Mouse (Mus musculus) megakaryocyte, embryonic 14.5 days (primary cell): ENCODE measurements around the gene Tulp3. TPM values are rescaled to one million over a fixed set of nuclear protein-coding genes. Genes with fewer than 3 reads are reported as not detected.

Source experiments
- H3K27me3 ChIP-seq: replicated peaks from 2 replicates; pipeline ENCODE3; 2012; ENCODE audit warnings: inconsistent platforms
- H3K36me3 ChIP-seq: replicated peaks from 2 replicates; pipeline ENCODE3; 2012; ENCODE audit warnings: low read length, inconsistent platforms, mixed read lengths
- H3K4me1 ChIP-seq: 2 replicates; pipeline ENCODE4 v1.6.1; 2012; ENCODE audit warnings: inconsistent platforms
- H3K4me3 ChIP-seq: replicated peaks from 2 replicates; pipeline ENCODE3; 2012; ENCODE audit warnings: moderate library complexity, mild to moderate bottlenecking, inconsistent platforms
- H3K9me3 ChIP-seq: 2 replicates; pipeline ENCODE4 v1.6.1; 2012; ENCODE audit warnings: inconsistent platforms
- FLI1 ChIP-seq: IDR thresholded peaks from 2 replicates; pipeline ENCODE4 v1.6.1; 2012; ENCODE audit warnings: low read length, inconsistent platforms, mixed read lengths
- GATA1 ChIP-seq: IDR thresholded peaks from 3 replicates; pipeline ENCODE4 v1.6.1; 2012; ENCODE audit warnings: mixed read lengths, low read length, inconsistent platforms, borderline replicate concordance
- polyA plus RNA-seq: library from polyadenylated mRNA; stranded (reverse); fragments of >175 nt; gene quantifications from 2 replicates; pipeline ENCODE4 v1.2.3, GENCODE M21; 2012; ENCODE audit warnings: low replicate concordance; ENCODE audit not compliant: insufficient read depth

Tulp3 gene
- polyA plus RNA-seq, 1 experiment: 2.8 TPM

DNA sequence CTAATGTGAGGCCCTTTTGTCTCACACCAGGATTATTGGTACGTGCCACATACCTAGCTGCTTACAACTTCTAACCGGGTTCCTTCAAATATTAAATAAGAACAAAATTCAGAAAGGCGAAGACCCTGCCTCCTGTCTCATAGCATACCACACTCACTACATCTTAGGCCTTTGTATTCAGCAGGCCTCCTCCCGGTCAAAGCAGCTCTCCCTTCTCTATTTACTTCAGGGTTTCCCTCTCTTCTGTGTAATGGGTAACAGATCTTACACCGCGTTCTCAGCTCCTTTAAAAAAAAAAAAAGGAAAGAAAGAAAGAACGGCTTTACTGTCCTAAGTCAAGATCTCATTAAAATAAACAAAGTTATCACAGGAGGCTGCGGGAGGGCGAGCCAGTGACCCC is 6.2 kb upstream of the Tulp3 start:
- H3K4me1 ChIP-seq: peaks cover 41% of the 10 kb centered on the region
- peaks cover 46% of the 10 kb centered on the region for H3K36me3 ChIP-seq
- TF ChIP-seq GATA1: no peak
- TF ChIP-seq FLI1: no peak
- H3K9me3 ChIP-seq: no peaks in the 10 kb centered on the region
- peak overlapping the region; percentile 99 for H3K4me3 ChIP-seq
- no peaks in the 10 kb centered on the region for H3K27me3 ChIP-seq

DNA sequence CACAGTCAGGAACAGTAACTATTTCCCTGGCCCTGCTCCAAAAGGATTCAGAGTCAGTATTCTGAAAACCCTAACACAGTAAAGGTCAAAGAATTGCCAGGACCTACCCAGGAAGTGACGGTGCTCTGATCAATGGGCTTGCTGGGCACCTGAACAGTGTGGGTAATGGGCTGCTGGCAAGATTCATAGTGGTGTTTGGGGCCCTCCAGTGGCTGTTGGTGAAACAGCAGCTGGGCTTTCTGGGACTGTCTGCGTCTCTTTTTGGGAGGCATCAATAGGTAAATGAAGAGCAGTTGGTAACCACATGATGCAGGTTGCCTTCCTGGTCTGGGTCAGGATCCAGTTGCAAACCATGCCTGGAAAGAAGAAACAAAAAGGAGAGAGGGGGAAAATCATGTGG is 3.3 kb upstream of the Tulp3 start:
- Histone ChIP-seq H3K4me1 (peaks cover 48% of the 10 kb centered on the region), H3K27me3 (no peaks in the 10 kb centered on the region), H3K4me3 (no peak overlapping the region), H3K36me3 (peaks cover 32% of the 10 kb centered on the region), H3K9me3 (no peaks in the 10 kb centered on the region)
- TF ChIP-seq FLI1 (no peak), GATA1 (no peak)

DNA sequence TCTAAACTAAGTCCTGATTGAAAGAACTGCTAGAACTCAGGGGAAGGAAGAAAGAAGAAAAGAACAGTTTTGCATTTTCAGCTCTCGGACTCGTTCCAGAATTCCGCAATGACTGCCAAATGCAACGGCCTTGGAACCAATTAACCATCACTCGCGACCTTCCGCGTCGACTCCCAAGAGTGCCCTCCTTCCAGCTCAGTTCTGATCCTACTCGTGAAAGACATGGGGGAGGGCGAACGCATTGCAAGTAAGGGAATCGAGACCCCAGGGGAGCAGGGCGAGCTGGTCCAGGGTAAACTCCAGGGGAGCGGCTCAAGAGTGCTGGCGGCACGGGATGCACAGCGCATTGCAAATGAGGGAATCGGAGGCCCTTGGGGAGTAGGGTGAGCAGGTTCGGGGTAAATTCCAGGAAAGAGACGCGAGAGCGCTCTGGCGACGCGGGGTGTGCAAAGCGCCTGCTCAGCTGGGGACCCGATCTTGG is 410 bp downstream of the Tulp3 start:
- Histone ChIP-seq H3K9me3 (no peaks in the 10 kb centered on the region), H3K4me3 (peak overlapping the region; percentile 96), H3K36me3 (peaks cover 39% of the 10 kb centered on the region), H3K4me1 (peaks cover 46% of the 10 kb centered on the region), H3K27me3 (no peaks in the 10 kb centered on the region)
- TF ChIP-seq FLI1: no peak
- no peak for TF ChIP-seq GATA1

DNA sequence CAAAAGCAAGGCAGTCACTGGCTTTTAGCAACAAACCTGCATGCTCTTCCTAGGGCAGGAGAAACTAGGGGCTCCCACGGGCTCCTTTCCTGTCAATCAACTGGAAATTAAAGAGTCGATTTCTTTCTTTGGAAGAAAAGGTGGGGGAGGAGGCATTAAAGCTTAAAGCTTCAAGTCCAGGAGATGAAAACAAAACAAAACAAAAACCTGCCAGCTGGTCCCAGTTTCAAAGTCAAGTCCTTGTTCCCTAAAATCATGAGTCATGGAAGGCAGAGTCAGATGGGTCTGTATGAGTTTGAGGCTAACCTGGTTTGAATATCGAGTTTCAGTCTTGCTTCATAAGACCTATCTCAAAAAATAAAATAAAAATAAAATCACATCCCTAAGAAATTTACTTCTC is 1.5 kb downstream of the Tulp3 start:
- peaks cover 33% of the 10 kb centered on the region for H3K36me3 ChIP-seq
- no peaks in the 10 kb centered on the region for H3K27me3 ChIP-seq

DNA sequence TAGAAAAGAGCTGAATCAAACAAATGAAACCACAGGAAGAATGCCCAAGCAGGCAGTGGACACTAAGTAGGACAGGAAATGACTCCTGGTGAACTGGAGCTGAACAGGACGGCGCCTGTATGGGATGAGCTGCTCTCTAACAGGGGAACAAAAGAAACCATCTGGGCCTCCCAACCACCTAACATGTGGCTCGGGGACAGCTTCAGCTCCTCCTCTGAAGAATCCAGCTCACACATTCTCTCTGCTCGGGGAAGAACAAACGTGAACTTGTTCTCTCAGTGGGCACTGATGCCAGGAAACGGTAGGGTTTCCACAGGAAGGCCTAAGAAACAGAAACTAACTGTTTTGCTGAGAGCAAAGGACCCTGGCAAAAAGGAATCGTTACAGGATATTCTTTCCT is 5.9 kb downstream of the Tulp3 start:
- H3K4me1 ChIP-seq: peaks cover 74% of the 10 kb centered on the region

More for the DNA sequence above, 1.5 kb downstream of the Tulp3 start:
- peaks cover 48% of the 10 kb centered on the region for H3K4me1 ChIP-seq
- no peak overlapping the region for H3K4me3 ChIP-seq
- H3K9me3 ChIP-seq: no peaks in the 10 kb centered on the region
- TF ChIP-seq FLI1 (no peak), GATA1 (no peak)

DNA sequence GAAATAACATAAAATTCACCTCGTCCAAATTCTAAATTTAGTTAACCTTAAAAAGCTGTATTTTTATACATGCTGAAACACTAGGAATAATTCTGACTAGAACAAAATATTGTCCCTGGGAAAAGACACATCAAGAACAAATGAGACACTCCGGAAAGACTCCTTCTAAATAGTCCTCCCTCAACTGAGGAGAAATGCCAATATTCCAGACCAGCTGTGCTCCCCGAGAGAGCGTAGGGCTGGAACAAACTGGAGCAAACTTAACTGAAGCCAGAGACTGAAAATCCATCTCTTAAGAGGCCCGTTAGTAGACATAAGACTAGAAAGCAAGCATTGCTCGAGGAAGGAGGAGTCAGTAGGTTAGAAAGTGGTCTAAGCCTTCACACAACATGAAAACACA is 8.9 kb downstream of the Tulp3 start:
- Histone ChIP-seq H3K27me3 (no peaks in the 10 kb centered on the region), H3K4me3 (no peak overlapping the region), H3K36me3 (peaks cover 11% of the 10 kb centered on the region), H3K4me1 (peaks cover 88% of the 10 kb centered on the region), H3K9me3 (no peaks in the 10 kb centered on the region)
- TF ChIP-seq FLI1: no peak
- TF ChIP-seq GATA1: no peak

More for the DNA sequence above, 5.9 kb downstream of the Tulp3 start:
- H3K4me3 ChIP-seq: peak overlapping the region; percentile 71
- no peaks in the 10 kb centered on the region for H3K9me3 ChIP-seq
- no peaks in the 10 kb centered on the region for H3K27me3 ChIP-seq
- peaks cover 9% of the 10 kb centered on the region for H3K36me3 ChIP-seq
- TF ChIP-seq FLI1 (no peak), GATA1 (no peak)

DNA sequence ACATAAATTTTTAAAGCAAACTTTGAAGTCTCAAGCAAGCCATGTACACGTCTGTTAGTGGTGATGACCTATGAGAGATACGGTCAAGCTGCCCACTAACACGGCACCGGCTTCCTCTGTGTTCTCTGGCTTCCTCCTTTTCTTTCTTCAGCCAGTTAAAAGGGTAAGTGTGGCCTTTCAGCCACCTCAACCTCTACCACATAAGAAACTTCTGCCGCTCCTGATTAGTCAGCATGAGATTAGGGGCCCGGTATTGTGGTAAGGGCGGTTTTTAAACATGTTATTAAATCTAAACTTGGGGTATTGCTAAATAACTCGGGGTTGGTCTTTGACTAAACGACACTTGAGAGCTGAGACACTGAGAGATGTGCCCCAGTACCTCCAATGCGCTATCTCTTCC is 10.0 kb downstream of the Tulp3 start:
- TF ChIP-seq GATA1 (no peak), FLI1 (no peak)
- H3K4me3 ChIP-seq: peak overlapping the region; percentile 84
- H3K36me3 ChIP-seq: peaks cover 7% of the 10 kb centered on the region

DNA sequence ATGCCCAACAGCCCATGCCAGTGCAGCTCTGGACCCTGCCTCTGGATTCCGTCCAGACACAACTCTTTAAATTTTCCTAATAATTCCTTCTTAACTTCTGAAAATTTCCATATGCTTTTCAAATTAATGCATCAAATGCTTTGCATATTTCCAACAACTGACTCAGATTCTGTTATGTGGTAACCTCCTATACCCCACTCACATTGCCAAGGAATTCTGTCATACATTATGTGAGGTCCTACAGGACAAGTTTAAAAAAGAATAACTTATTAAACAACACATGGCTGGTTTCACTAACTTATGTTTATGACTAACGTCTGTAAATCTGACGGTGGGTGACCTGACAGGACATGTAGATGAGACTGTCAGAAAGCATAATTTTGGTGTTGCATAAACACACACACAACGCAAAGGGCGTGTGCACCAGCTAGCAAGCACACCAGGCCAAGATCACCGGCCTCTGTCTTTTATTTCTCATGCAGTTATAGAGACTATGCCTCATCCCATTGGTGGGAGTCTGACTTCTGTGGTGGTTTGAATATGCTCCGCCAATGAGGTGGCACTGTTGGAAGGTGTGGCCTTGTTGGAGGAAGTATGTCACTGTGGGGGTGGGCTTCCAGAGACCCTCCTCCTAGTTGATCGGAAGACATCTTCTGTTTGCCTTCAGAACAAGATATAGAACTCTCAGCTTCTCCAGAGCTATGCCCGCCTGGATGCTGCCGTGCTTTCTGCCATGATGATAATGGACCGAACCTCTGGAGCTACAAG is 13.5 kb downstream of the Tulp3 start:
- H3K4me1 ChIP-seq: peaks cover 89% of the 10 kb centered on the region
- TF ChIP-seq GATA1: no peak
- no peak for TF ChIP-seq FLI1
- peaks cover 7% of the 10 kb centered on the region for H3K36me3 ChIP-seq
- H3K27me3 ChIP-seq: peaks cover 2% of the 10 kb centered on the region
- H3K9me3 ChIP-seq: no peaks in the 10 kb centered on the region
- no peak overlapping the region for H3K4me3 ChIP-seq

More for the DNA sequence above, 10.0 kb downstream of the Tulp3 start:
- Histone ChIP-seq H3K27me3 (no peaks in the 10 kb centered on the region), H3K9me3 (no peaks in the 10 kb centered on the region), H3K4me1 (peaks cover 92% of the 10 kb centered on the region)

DNA sequence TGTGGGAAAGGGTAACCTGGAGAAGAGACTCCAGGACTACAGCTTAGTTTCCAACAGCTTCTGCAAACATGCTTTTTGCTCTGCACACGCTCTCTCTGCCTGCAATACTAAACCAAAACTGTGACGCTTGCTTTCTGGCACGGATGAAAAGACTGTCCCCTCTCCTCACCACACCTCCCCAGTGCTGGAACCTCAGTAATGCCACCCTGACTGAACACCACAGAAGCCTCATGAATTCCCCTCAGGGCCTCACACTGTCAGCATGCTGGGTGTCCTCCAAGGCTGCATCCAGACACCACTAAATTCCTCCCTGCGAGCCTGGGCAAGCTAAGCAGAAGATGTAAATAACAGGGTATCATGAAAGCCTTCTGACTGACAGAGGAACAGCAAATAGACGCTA is 16.8 kb downstream of the Tulp3 start:
- H3K27me3 ChIP-seq: peaks cover 2% of the 10 kb centered on the region
- H3K36me3 ChIP-seq: peaks cover 23% of the 10 kb centered on the region
- H3K4me3 ChIP-seq: no peak overlapping the region
- H3K9me3 ChIP-seq: no peaks in the 10 kb centered on the region
- peaks cover 67% of the 10 kb centered on the region for H3K4me1 ChIP-seq
- TF ChIP-seq GATA1 (no peak), FLI1 (no peak)

DNA sequence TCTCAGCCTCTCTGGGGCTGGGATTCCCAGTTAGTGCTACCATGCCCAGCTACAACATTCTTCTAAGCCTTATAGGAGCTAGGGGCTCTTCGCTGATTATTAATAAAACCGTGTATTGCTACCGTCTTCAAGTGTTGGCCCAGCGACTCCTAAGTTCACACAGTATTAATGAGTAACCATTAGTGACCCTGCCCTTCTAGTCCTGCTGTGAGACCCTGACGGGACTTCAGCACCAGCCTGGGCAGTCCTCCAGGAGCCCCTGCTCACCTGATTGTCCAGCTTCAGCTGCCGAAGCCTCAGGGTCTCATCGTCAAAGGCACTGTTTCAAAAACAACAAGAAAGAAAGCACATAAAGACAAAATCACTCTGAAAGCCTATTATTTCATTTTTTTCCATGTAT is 18.2 kb downstream of the Tulp3 start:
- no peaks in the 10 kb centered on the region for H3K9me3 ChIP-seq
- peaks cover 2% of the 10 kb centered on the region for H3K27me3 ChIP-seq
- peaks cover 37% of the 10 kb centered on the region for H3K36me3 ChIP-seq
- peaks cover 52% of the 10 kb centered on the region for H3K4me1 ChIP-seq
- TF ChIP-seq FLI1 (no peak), GATA1 (no peak)
- no peak overlapping the region for H3K4me3 ChIP-seq
